Mouse (Mus musculus): Measurements from ENCODE around the gene Sash3. TPM values are rescaled to one million over a fixed set of nuclear protein-coding genes. Genes with fewer than 3 reads are reported as not detected.

Gene Sash3
- total and polyA plus RNA-seq, 2 experiments: 0.83 to 1.4 TPM

- WGBS: 65% methylated on average over 2 of the region's 2 CpGs
- DNase-seq (ENCODE audit: extremely low read depth, low read depth, low spot score): no peak
- no peak overlapping the region; the same call in 1 of the 2 replicates for H3K4me3 ChIP-seq (ENCODE audit: insufficient read depth, low read depth, low read length)
- no peak overlapping the region for H3K27ac ChIP-seq (replicated peaks; ENCODE audit: insufficient read depth, low read depth, low read length)
- H3K27me3 ChIP-seq (ENCODE audit: control insufficient read depth, insufficient read depth, low read length): no peaks in the 10 kb centered on the region
- H3K79me2 ChIP-seq (ENCODE audit: control insufficient read depth, insufficient read depth, low read length): no peaks in the 10 kb centered on the region
- H3K9ac ChIP-seq (ENCODE audit: low read depth, low read length): no peak overlapping the region
- H3K36me3 ChIP-seq (ENCODE audit: control insufficient read depth, insufficient read depth, low read length): no peaks in the 10 kb centered on the region
- TF ChIP-seq CTCF (IDR thresholded peaks at IDR 0.05; ENCODE audit: low read depth, low read length): no peak
- no peak for TF ChIP-seq POLR2A (IDR thresholded peaks at IDR 0.05; ENCODE audit: extremely low read depth, insufficient read depth, low read length)
- H3K4me1 ChIP-seq (ENCODE audit: control insufficient read depth, insufficient read depth, low read length): no peaks in the 10 kb centered on the region
Measured at GRCm38 (mm10) chrX:48147226-48147625, 990 bp downstream of the Sash3 start.

GRCm38 (mm10) chrX:48147741-48148186, 1.5 kb downstream of the Sash3 start:
- Histone ChIP-seq H3K27me3 (ENCODE audit: control insufficient read depth, insufficient read depth, low read length) (no peaks in the 10 kb centered on the region), H3K36me3 (ENCODE audit: control insufficient read depth, insufficient read depth, low read length) (no peaks in the 10 kb centered on the region), H3K9ac (ENCODE audit: low read depth, low read length) (peak overlapping the region; percentile 43; the same call in 1 of the 2 replicates), H3K27ac (replicated peaks; ENCODE audit: insufficient read depth, low read depth, low read length) (no peak overlapping the region), H3K4me3 (ENCODE audit: insufficient read depth, low read depth, low read length) (no peak overlapping the region), H3K79me2 (ENCODE audit: control insufficient read depth, insufficient read depth, low read length) (no peaks in the 10 kb centered on the region), H3K4me1 (ENCODE audit: control insufficient read depth, insufficient read depth, low read length) (no peaks in the 10 kb centered on the region)
- TF ChIP-seq CTCF (IDR thresholded peaks at IDR 0.05; ENCODE audit: low read depth, low read length) (no peak), POLR2A (IDR thresholded peaks at IDR 0.05; ENCODE audit: extremely low read depth, insufficient read depth, low read length) (no peak)
- DNase-seq (ENCODE audit: extremely low read depth, low read depth, low spot score): no peak
- WGBS: 75% methylated on average over 7 of the region's 7 CpGs

- WGBS: 82% methylated on average over 7 of the region's 7 CpGs
- DNase-seq (ENCODE audit: extremely low read depth, low read depth, low spot score): no peak
Measured at GRCm38 (mm10) chrX:48152106-48152505, 5.9 kb downstream of the Sash3 start.

GRCm38 (mm10) chrX:48153414-48153813, 7.2 kb downstream of the Sash3 start:
- no peaks in the 10 kb centered on the region for H3K27me3 ChIP-seq (ENCODE audit: control insufficient read depth, insufficient read depth, low read length)
- WGBS: 68% methylated on average over 2 of the region's 2 CpGs
- H3K9ac ChIP-seq (ENCODE audit: low read depth, low read length): no peak overlapping the region
- no peak overlapping the region for H3K4me3 ChIP-seq (ENCODE audit: insufficient read depth, low read depth, low read length)
- H3K27ac ChIP-seq (replicated peaks; ENCODE audit: insufficient read depth, low read depth, low read length): no peak overlapping the region
- DNase-seq (ENCODE audit: extremely low read depth, low read depth, low spot score): no peak
- no peaks in the 10 kb centered on the region for H3K36me3 ChIP-seq (ENCODE audit: control insufficient read depth, insufficient read depth, low read length)
- no peaks in the 10 kb centered on the region; the same call in 1 of the 2 replicates for H3K4me1 ChIP-seq (ENCODE audit: control insufficient read depth, insufficient read depth, low read length)
- TF ChIP-seq CTCF (IDR thresholded peaks at IDR 0.05; ENCODE audit: low read depth, low read length) (no peak), POLR2A (IDR thresholded peaks at IDR 0.05; ENCODE audit: extremely low read depth, insufficient read depth, low read length) (no peak)
- no peaks in the 10 kb centered on the region for H3K79me2 ChIP-seq (ENCODE audit: control insufficient read depth, insufficient read depth, low read length)

More at GRCm38 (mm10) chrX:48152106-48152505, 5.9 kb downstream of the Sash3 start:
- no peak for TF ChIP-seq POLR2A (IDR thresholded peaks at IDR 0.05; ENCODE audit: extremely low read depth, insufficient read depth, low read length)
- Histone ChIP-seq H3K79me2 (ENCODE audit: control insufficient read depth, insufficient read depth, low read length) (no peaks in the 10 kb centered on the region), H3K27ac (replicated peaks; ENCODE audit: insufficient read depth, low read depth, low read length) (no peak overlapping the region), H3K4me1 (ENCODE audit: control insufficient read depth, insufficient read depth, low read length) (no peaks in the 10 kb centered on the region; the same call in 1 of the 2 replicates), H3K36me3 (ENCODE audit: control insufficient read depth, insufficient read depth, low read length) (no peaks in the 10 kb centered on the region), H3K9ac (ENCODE audit: low read depth, low read length) (no peak overlapping the region), H3K4me3 (ENCODE audit: insufficient read depth, low read depth, low read length) (no peak overlapping the region), H3K27me3 (ENCODE audit: control insufficient read depth, insufficient read depth, low read length) (no peaks in the 10 kb centered on the region)

- Histone ChIP-seq H3K9ac (ENCODE audit: low read depth, low read length) (no peak overlapping the region), H3K27me3 (ENCODE audit: control insufficient read depth, insufficient read depth, low read length) (no peaks in the 10 kb centered on the region), H3K79me2 (ENCODE audit: control insufficient read depth, insufficient read depth, low read length) (no peaks in the 10 kb centered on the region), H3K36me3 (ENCODE audit: control insufficient read depth, insufficient read depth, low read length) (no peaks in the 10 kb centered on the region), H3K27ac (replicated peaks; ENCODE audit: insufficient read depth, low read depth, low read length) (no peak overlapping the region), H3K4me3 (ENCODE audit: insufficient read depth, low read depth, low read length) (no peak overlapping the region), H3K4me1 (ENCODE audit: control insufficient read depth, insufficient read depth, low read length) (no peaks in the 10 kb centered on the region; the same call in 1 of the 2 replicates)
- no peak for DNase-seq (ENCODE audit: extremely low read depth, low read depth, low spot score)
- TF ChIP-seq POLR2A (IDR thresholded peaks at IDR 0.05; ENCODE audit: extremely low read depth, insufficient read depth, low read length) (no peak), CTCF (IDR thresholded peaks at IDR 0.05; ENCODE audit: low read depth, low read length) (no peak)
- WGBS: 75% methylated on average over 2 of the region's 2 CpGs
Measured at GRCm38 (mm10) chrX:48153949-48154348, 7.7 kb downstream of the Sash3 start.

GRCm38 (mm10) chrX:48155489-48155888, 9.3 kb downstream of the Sash3 start:
- H3K36me3 ChIP-seq (ENCODE audit: control insufficient read depth, insufficient read depth, low read length): no peaks in the 10 kb centered on the region
- WGBS: 92% methylated on average over 6 of the region's 6 CpGs
- no peak overlapping the region for H3K27ac ChIP-seq (replicated peaks; ENCODE audit: insufficient read depth, low read depth, low read length)
- H3K4me3 ChIP-seq (ENCODE audit: insufficient read depth, low read depth, low read length): no peak overlapping the region
- no peaks in the 10 kb centered on the region for H3K27me3 ChIP-seq (ENCODE audit: control insufficient read depth, insufficient read depth, low read length)
- H3K9ac ChIP-seq (ENCODE audit: low read depth, low read length): no peak overlapping the region
- no peaks in the 10 kb centered on the region for H3K79me2 ChIP-seq (ENCODE audit: control insufficient read depth, insufficient read depth, low read length)
- H3K4me1 ChIP-seq (ENCODE audit: control insufficient read depth, insufficient read depth, low read length): no peaks in the 10 kb centered on the region; the same call in 1 of the 2 replicates
- no peak for TF ChIP-seq POLR2A (IDR thresholded peaks at IDR 0.05; ENCODE audit: extremely low read depth, insufficient read depth, low read length)
- DNase-seq (ENCODE audit: extremely low read depth, low read depth, low spot score): no peak

Measured in liver, adult 2 months (tissue).